Mouse (Mus musculus): Measurements from ENCODE around the gene Krba1.

Gene Krba1

DNA sequence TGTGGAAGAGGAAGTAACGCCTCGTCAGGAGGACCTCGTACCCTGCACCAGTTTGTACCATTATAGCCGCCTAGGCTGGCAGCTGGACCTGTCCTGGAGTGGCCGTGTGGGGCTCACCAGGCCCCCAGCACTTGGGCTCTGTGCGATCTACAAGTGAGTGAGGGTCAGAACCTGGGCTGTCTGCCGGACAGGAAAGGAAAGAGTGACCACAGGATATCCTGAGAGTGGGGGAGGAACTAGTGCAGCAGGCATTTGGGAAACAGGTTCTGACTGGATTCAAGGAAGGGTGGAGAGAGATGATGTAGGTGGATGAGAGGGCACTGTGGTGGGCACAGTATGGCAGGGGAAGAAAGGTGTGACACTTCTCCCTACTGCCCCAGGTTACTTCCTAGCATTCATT, 53.1 kb downstream of the Krba1 start:
- no peak for DNase-seq (ENCODE audit: low read depth, low spot score)

DNA sequence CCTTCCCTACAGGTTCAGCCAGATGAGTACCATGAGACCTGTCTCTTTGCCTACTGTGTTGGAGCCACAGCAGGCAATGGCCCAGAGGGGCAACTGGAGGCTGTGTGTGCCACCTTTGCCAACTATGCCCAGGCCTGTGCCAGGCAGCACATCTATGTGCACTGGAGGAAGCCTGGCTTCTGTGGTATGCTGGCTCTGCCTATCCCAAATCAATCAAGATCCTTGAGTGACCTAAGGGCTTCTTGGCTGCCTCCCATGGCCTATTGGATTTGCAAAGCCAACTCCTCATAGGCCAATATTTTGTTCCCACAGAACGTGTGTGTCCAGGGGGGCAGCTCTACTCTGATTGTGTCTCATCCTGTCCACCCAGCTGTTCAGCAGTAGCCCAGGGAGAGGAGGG, 56.8 kb downstream of the Krba1 start:
- DNase-seq (ENCODE audit: low read depth, low spot score), result no peak

DNA sequence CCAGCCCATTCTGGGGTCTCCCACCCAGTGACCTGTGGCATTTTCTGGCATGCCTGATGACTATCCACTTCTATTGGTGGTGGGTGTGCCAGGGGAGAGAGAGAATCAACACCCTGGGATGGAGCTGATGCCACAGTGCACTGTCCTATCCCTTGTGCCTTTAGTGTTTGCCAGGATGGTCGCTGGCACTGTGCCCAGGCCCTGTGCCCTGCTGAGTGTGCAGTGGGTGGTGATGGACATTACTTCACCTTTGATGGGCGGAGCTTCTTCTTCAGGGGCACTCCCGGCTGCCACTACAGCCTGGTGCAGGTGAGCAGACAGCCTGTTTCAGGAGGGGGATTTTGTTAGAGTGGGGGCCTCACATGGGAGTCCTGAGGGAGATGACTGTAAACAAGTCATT, 57.4 kb downstream of the Krba1 start:
- DNase-seq (ENCODE audit: low read depth, low spot score), result no peak

DNA sequence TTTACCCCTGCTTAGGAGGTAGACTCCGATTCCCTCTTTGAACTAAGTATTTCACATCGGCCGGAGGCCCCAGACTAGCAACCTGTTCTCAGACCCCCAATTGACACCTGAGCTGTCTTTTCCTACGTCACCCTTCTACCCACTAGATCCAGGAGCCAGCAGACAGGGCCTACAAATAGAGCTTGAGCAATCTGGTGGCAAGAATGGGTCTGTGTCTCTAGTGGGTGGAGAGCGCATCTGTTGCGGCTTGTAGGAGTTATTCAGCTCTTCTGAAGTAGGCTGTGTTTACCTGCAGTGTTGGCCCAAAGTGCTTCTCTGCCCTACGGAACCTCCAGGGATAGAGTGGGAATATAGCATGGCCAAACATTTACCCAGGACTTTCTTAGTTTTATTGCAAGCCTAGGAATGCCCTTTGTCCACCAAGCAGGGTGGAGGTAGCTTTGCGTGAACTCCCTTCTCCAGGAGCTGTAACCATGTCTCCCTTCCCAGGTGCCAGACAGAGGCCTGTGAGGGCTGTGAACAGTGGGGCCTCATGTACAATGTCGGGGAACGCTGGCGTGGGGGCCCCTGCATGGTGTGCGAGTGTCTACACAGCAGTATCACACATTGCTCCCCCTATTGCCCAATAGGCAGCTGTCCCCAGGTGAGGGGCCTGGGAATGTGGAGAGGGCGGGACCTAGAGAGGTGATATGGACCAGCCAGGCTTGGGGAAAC, 69.7 kb downstream of the Krba1 start:
- DNase-seq (ENCODE audit: low read depth, low spot score), result no peak

DNA sequence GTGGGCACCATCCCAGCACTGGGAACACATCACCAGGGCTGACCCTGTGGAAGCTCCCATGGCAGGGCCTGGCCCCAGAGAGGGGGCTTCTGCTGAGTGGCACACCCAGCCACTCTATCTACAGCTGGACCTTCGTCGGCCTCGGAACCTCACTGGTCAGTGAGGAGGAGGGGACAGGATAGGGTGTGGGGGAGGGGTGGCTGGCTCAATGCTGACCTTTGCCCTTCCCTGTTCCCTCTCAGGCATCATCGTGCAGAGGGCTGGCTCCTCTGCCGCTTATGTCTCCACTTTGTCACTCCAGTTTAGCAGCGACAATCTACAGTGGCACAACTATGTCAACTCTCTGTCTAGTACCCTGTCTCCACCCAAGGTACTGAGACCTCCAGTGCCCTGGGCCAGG, 71.3 kb downstream of the Krba1 start:
- DNase-seq (ENCODE audit: low read depth, low spot score), result no peak

DNA sequence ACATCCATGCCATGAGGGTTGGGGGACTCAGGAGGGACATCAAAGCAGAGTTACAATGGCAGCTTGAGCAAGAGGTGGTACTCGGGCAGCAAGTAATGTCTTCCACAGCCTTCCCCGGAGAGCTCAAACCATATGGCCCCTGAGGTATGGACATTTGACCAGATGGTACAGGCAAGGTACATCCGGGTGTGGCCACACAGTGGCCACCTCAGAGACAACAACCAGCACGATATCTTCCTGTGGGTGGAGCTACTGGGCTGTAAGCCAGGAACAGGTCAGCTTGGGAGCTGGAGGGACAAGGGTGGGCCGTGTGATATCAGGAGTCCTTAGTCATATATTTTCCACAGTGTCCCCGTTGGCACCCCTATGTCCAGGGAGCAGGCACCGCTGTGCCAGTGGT, 72.1 kb downstream of the Krba1 start:
- no peak for DNase-seq (ENCODE audit: low read depth, low spot score)

All from ES-CJ7 (cell line).